Mouse (Mus musculus) gonadal fat pad, adult 2 months (tissue): ENCODE measurements at regions not wholly inside any gene's neighbourhood (a gene's known extent, or its start where the extent isn't known, plus 50 kb on each side); places are given as distances from the start of the nearest gene placed in this dataset.

Experiments used
- DNase-seq: peaks from one replicate; pipeline ENCODE4 v3.0.0-alpha.2; 2012; ENCODE audit warnings: low read depth

GRCm38 (mm10) chr4:7642878-7643590 lies 595.8 kb downstream of the Car8 start:
- no peak for DNase-seq

GRCm38 (mm10) chr4:7597671-7598390 lies 641.0 kb downstream of the Car8 start:
- no peak for DNase-seq

- no peak for DNase-seq
Measured at GRCm38 (mm10) chr4:7596116-7596515, 642.7 kb downstream of the Car8 start.

- no peak for DNase-seq
Measured at GRCm38 (mm10) chr4:7583851-7584250, 655.0 kb downstream of the Car8 start.

GRCm38 (mm10) chr4:7581931-7582330 lies 656.9 kb downstream of the Car8 start:
- no peak for DNase-seq

GRCm38 (mm10) chr4:7581220-7581916 lies 657.5 kb downstream of the Car8 start:
- DNase-seq, result no peak

- DNase-seq, result no peak
Measured at GRCm38 (mm10) chr4:7580554-7581219, 658.2 kb downstream of the Car8 start.

- DNase-seq, result no peak
Measured at GRCm38 (mm10) chr4:7574011-7574410, 664.8 kb downstream of the Car8 start.

GRCm38 (mm10) chr4:7567687-7568393 lies 671.0 kb downstream of the Car8 start:
- no peak for DNase-seq

GRCm38 (mm10) chr4:7559867-7560832 lies 678.7 kb downstream of the Car8 start:
- DNase-seq, result peak; percentile 52

GRCm38 (mm10) chr4:7558721-7559120 lies 680.1 kb downstream of the Car8 start:
- DNase-seq, result peak; percentile 71

- no peak for DNase-seq
Measured at GRCm38 (mm10) chr4:7534301-7534700, 704.5 kb downstream of the Car8 start.

GRCm38 (mm10) chr4:7527718-7528117 lies 711.1 kb downstream of the Car8 start:
- DNase-seq, result no peak

- no peak for DNase-seq
Measured at GRCm38 (mm10) chr4:7513081-7513480, 725.8 kb downstream of the Car8 start.

- DNase-seq, result no peak
Measured at GRCm38 (mm10) chr4:7485552-7485951, 753.3 kb downstream of the Car8 start.

- DNase-seq, result no peak
Measured at GRCm38 (mm10) chr4:7455130-7455529, 783.7 kb downstream of the Car8 start.

- no peak for DNase-seq
Measured at GRCm38 (mm10) chr4:7452678-7453077, 786.2 kb downstream of the Car8 start.

GRCm38 (mm10) chr4:7450991-7451390 lies 787.9 kb downstream of the Car8 start:
- no peak for DNase-seq

GRCm38 (mm10) chr4:7429308-7429707 lies 809.5 kb downstream of the Car8 start:
- no peak for DNase-seq

- DNase-seq, result no peak
Measured at GRCm38 (mm10) chr4:7424081-7424480, 814.8 kb downstream of the Car8 start.
